Mouse (Mus musculus): ENCODE results near the gene Tex2. TPM values are rescaled to one million over a fixed set of nuclear protein-coding genes. Genes with fewer than 3 reads are reported as not detected.
A peak's percentile ranks its signal among the peaks of the same experiment; 100 is the strongest.

Gene Tex2
- polyA plus RNA-seq, 1 experiment from 2014 or later = 40.1 TPM

GRCm38 (mm10) chr11:106529113-106529512 is 84.1 kb downstream of the Tex2 start:
- ATAC-seq (ENCODE audit: low FRiP score) (no peak), DNase-seq (ENCODE audit: low spot score) (no peak)
- Histone ChIP-seq H3K27ac (no peak overlapping the region), H3K4me1 (replicated peaks; ENCODE audit: control insufficient read depth, insufficient read depth, low read length) (no peaks in the 10 kb centered on the region), H3K9me3 (ENCODE audit: control insufficient read depth, low read length) (no peaks in the 10 kb centered on the region), H3K4me2 (replicated peaks) (no peak overlapping the region), H3K36me3 (replicated peaks; ENCODE audit: control insufficient read depth, insufficient read depth) (peaks cover 29% of the 10 kb centered on the region), H3K4me3 (replicated peaks; ENCODE audit: low read length) (no peak overlapping the region), H3K9ac (no peak overlapping the region), H3K27me3 (ENCODE audit: control insufficient read depth, insufficient read depth, low read length) (no peaks in the 10 kb centered on the region)
- 56% methylated on average over 4 of the region's 4 CpGs for WGBS

GRCm38 (mm10) chr11:106527926-106528325 is 85.3 kb downstream of the Tex2 start:
- H3K4me2 ChIP-seq (replicated peaks) = no peak overlapping the region
- DNase-seq (ENCODE audit: low spot score) (no peak), ATAC-seq (ENCODE audit: low FRiP score) (no peak)
- no peak overlapping the region for H3K4me3 ChIP-seq (replicated peaks; ENCODE audit: low read length)
- H3K4me1 ChIP-seq (replicated peaks; ENCODE audit: control insufficient read depth, insufficient read depth, low read length) = no peaks in the 10 kb centered on the region
- WGBS = 38% methylated on average over 1 of the region's 1 CpGs
- H3K9me3 ChIP-seq (ENCODE audit: control insufficient read depth, low read length) = no peaks in the 10 kb centered on the region
- no peak overlapping the region for H3K9ac ChIP-seq
- no peak overlapping the region for H3K27ac ChIP-seq
- H3K27me3 ChIP-seq (ENCODE audit: control insufficient read depth, insufficient read depth, low read length) = no peaks in the 10 kb centered on the region
- peaks cover 27% of the 10 kb centered on the region for H3K36me3 ChIP-seq (replicated peaks; ENCODE audit: control insufficient read depth, insufficient read depth)

GRCm38 (mm10) chr11:106527147-106527821 is 85.9 kb downstream of the Tex2 start:
- Histone ChIP-seq H3K9me3 (ENCODE audit: control insufficient read depth, low read length) (no peaks in the 10 kb centered on the region), H3K27me3 (ENCODE audit: control insufficient read depth, insufficient read depth, low read length) (no peaks in the 10 kb centered on the region), H3K36me3 (replicated peaks; ENCODE audit: control insufficient read depth, insufficient read depth) (peaks cover 21% of the 10 kb centered on the region), H3K4me2 (replicated peaks) (no peak overlapping the region), H3K9ac (no peak overlapping the region), H3K4me3 (replicated peaks; ENCODE audit: low read length) (no peak overlapping the region), H3K4me1 (replicated peaks; ENCODE audit: control insufficient read depth, insufficient read depth, low read length) (no peaks in the 10 kb centered on the region), H3K27ac (no peak overlapping the region)
- WGBS = 43% methylated on average over 10 of the region's 10 CpGs
- DNase-seq (ENCODE audit: low spot score) = no peak
- ATAC-seq (ENCODE audit: low FRiP score) = no peak

- 48% methylated on average over 3 of the region's 3 CpGs for WGBS
- Histone ChIP-seq H3K4me1 (replicated peaks; ENCODE audit: control insufficient read depth, insufficient read depth, low read length) (peaks cover 13% of the 10 kb centered on the region), H3K36me3 (replicated peaks; ENCODE audit: control insufficient read depth, insufficient read depth) (peaks cover 5% of the 10 kb centered on the region; the same call in 1 of the 2 replicates), H3K9ac (no peak overlapping the region), H3K27me3 (ENCODE audit: control insufficient read depth, insufficient read depth, low read length) (no peaks in the 10 kb centered on the region), H3K4me2 (replicated peaks) (no peak overlapping the region), H3K27ac (no peak overlapping the region), H3K4me3 (replicated peaks; ENCODE audit: low read length) (no peak overlapping the region), H3K9me3 (ENCODE audit: control insufficient read depth, low read length) (no peaks in the 10 kb centered on the region)
- no peak for DNase-seq (ENCODE audit: low spot score)
- no peak for ATAC-seq (ENCODE audit: low FRiP score)
These were observed 90.7 kb downstream of the Tex2 start for GRCm38 (mm10) chr11:106522538-106522937.

GRCm38 (mm10) chr11:106521612-106522011 is 91.6 kb downstream of the Tex2 start:
- H3K27ac ChIP-seq = no peak overlapping the region

GRCm38 (mm10) chr11:106520404-106520803 is 92.8 kb downstream of the Tex2 start:
- no peaks in the 10 kb centered on the region for H3K27me3 ChIP-seq (ENCODE audit: control insufficient read depth, insufficient read depth, low read length)
- peaks cover 13% of the 10 kb centered on the region for H3K4me1 ChIP-seq (replicated peaks; ENCODE audit: control insufficient read depth, insufficient read depth, low read length)
- ATAC-seq (ENCODE audit: low FRiP score) = no peak
- no peak overlapping the region for H3K9ac ChIP-seq
- no peak for DNase-seq (ENCODE audit: low spot score)
- H3K9me3 ChIP-seq (ENCODE audit: control insufficient read depth, low read length) = no peaks in the 10 kb centered on the region
- 36% methylated on average over 3 of the region's 3 CpGs for WGBS
- no peak overlapping the region for H3K4me2 ChIP-seq (replicated peaks)
- no peak overlapping the region for H3K27ac ChIP-seq
- no peak overlapping the region for H3K4me3 ChIP-seq (replicated peaks; ENCODE audit: low read length)
- H3K36me3 ChIP-seq (replicated peaks; ENCODE audit: control insufficient read depth, insufficient read depth) = no peaks in the 10 kb centered on the region

More at GRCm38 (mm10) chr11:106521612-106522011, 91.6 kb downstream of the Tex2 start:
- ATAC-seq (ENCODE audit: low FRiP score) (no peak), DNase-seq (ENCODE audit: low spot score) (no peak)
- H3K9me3 ChIP-seq (ENCODE audit: control insufficient read depth, low read length) = no peaks in the 10 kb centered on the region
- no peak overlapping the region; the same call in 1 of the 2 replicates for H3K9ac ChIP-seq
- 30% methylated on average over 4 of the region's 4 CpGs for WGBS
- H3K4me2 ChIP-seq (replicated peaks) = no peak overlapping the region
- no peaks in the 10 kb centered on the region for H3K36me3 ChIP-seq (replicated peaks; ENCODE audit: control insufficient read depth, insufficient read depth)
- H3K4me3 ChIP-seq (replicated peaks; ENCODE audit: low read length) = no peak overlapping the region
- H3K4me1 ChIP-seq (replicated peaks; ENCODE audit: control insufficient read depth, insufficient read depth, low read length) = peaks cover 13% of the 10 kb centered on the region
- H3K27me3 ChIP-seq (ENCODE audit: control insufficient read depth, insufficient read depth, low read length) = no peaks in the 10 kb centered on the region

- Histone ChIP-seq H3K9me3 (ENCODE audit: control insufficient read depth, low read length) (no peaks in the 10 kb centered on the region), H3K4me1 (replicated peaks; ENCODE audit: control insufficient read depth, insufficient read depth, low read length) (peaks cover 13% of the 10 kb centered on the region), H3K27me3 (ENCODE audit: control insufficient read depth, insufficient read depth, low read length) (no peaks in the 10 kb centered on the region), H3K36me3 (replicated peaks; ENCODE audit: control insufficient read depth, insufficient read depth) (no peaks in the 10 kb centered on the region), H3K4me3 (replicated peaks; ENCODE audit: low read length) (no peak overlapping the region), H3K9ac (no peak overlapping the region), H3K4me2 (replicated peaks) (no peak overlapping the region), H3K27ac (no peak overlapping the region)
- DNase-seq (ENCODE audit: low spot score) = no peak
- ATAC-seq (ENCODE audit: low FRiP score) = no peak
- 58% methylated on average over 4 of the region's 4 CpGs for WGBS
These were observed 93.7 kb downstream of the Tex2 start for GRCm38 (mm10) chr11:106519519-106519918.

GRCm38 (mm10) chr11:106518391-106518790 is 94.8 kb downstream of the Tex2 start:
- ATAC-seq (ENCODE audit: low FRiP score) (no peak), DNase-seq (ENCODE audit: low spot score) (no peak)
- Histone ChIP-seq H3K9me3 (ENCODE audit: control insufficient read depth, low read length) (no peaks in the 10 kb centered on the region), H3K9ac (no peak overlapping the region), H3K4me2 (replicated peaks) (no peak overlapping the region), H3K4me3 (replicated peaks; ENCODE audit: low read length) (no peak overlapping the region), H3K36me3 (replicated peaks; ENCODE audit: control insufficient read depth, insufficient read depth) (no peaks in the 10 kb centered on the region), H3K27ac (no peak overlapping the region), H3K4me1 (replicated peaks; ENCODE audit: control insufficient read depth, insufficient read depth, low read length) (peaks cover 13% of the 10 kb centered on the region), H3K27me3 (ENCODE audit: control insufficient read depth, insufficient read depth, low read length) (no peaks in the 10 kb centered on the region)
- WGBS = 41% methylated on average over 4 of the region's 4 CpGs

- H3K9ac ChIP-seq = 0 out of 2 replicates have a peak overlapping the region, but pooled peaks have one; percentile 31
These were observed 98.0 kb downstream of the Tex2 start for GRCm38 (mm10) chr11:106515079-106515745.

More at GRCm38 (mm10) chr11:106515079-106515745, 98.0 kb downstream of the Tex2 start:
- WGBS = 51% methylated on average over 16 of the region's 16 CpGs
- no peak; the same call in 1 of the 2 replicates for ATAC-seq (ENCODE audit: low FRiP score)
- peaks cover 5% of the 10 kb centered on the region for H3K4me1 ChIP-seq (replicated peaks; ENCODE audit: control insufficient read depth, insufficient read depth, low read length)
- no peaks in the 10 kb centered on the region for H3K27me3 ChIP-seq (ENCODE audit: control insufficient read depth, insufficient read depth, low read length)
- H3K4me2 ChIP-seq (replicated peaks) = no peak overlapping the region
- no peak overlapping the region for H3K4me3 ChIP-seq (replicated peaks; ENCODE audit: low read length)
- H3K36me3 ChIP-seq (replicated peaks; ENCODE audit: control insufficient read depth, insufficient read depth) = peaks cover 16% of the 10 kb centered on the region
- no peak overlapping the region for H3K27ac ChIP-seq
- H3K9me3 ChIP-seq (ENCODE audit: control insufficient read depth, low read length) = no peaks in the 10 kb centered on the region
- DNase-seq (ENCODE audit: low spot score) = no peak

All from hindbrain, embryonic 14.5 days (tissue).